Mouse (Mus musculus) gastrocnemius, postnatal 14 days (tissue): ENCODE data around the gene B4galt1. TPM values are rescaled to one million over a fixed set of nuclear protein-coding genes. Genes with fewer than 3 reads are reported as not detected.

Source experiments
- DNase-seq: peaks from one replicate; pipeline ENCODE4 v3.0.0; 2021; ENCODE audit warnings: mixed read lengths
- intact Hi-C: fragments of 180-260 bp; cut with DNase I; formaldehyde crosslinking; loops from one replicate; pipeline ENCODE4 v1.15.1; 2025; ENCODE audit warnings: low total_unique reads
- total RNA-seq, 2 experiments: library from RNA; stranded (reverse); gene quantifications; 2 replicates each; pipeline ENCODE4 v1.2.3; 2021

Gene B4galt1
- total RNA-seq, 2 experiments from 2014 or later, result 36.3 to 38.8 TPM

DNA sequence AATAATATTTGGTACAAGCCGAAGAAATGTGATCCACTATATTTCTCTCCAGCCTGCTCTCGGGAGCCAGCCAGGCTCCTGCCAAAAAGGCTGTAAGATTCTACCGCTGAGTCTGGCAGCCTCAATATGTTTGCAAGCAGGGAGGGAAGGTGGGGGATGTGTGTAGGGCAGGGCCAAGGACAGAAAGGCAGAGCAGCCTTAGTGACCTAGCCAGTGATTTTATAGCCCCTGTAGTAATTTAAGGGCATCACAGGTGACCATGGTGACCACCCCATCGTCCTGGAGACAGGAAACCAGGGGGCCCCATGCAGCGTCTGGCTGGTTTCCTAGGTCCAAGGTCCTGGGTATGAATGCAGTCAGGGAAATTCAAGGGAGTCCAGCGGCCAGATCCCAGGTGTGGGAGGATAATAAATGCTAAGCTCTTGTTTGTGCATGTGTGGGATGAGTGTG lies 20.4 kb upstream of the B4galt1 start:
- intact Hi-C loops, result no loop called here
- DNase-seq, result peak; percentile 68

GRCm38 (mm10) chr4:40873320-40873719 lies 19.5 kb upstream of the B4galt1 start:
- DNase-seq, result no peak
- intact Hi-C loops, result no loop called here

DNA sequence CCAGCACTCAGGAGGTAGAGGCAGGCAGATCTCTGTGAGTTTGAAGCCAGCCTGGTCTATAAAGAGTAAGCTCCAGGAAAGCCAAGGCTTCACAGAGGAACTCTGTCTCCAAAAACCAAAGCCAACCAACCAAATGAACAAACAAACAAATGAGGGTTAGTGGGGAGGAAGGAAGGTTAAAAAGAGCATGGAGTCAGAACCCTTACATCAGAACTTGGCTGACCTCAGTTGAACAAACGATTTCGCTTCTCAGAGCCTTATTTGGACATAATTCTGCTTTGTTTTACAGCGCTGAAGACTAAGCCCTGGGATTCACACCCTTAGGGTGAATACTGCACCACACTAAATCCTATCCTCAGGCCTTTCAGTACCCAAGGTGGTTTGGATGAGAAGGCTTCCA lies 18.3 kb upstream of the B4galt1 start:
- no peak for DNase-seq
- intact Hi-C loops, result no loop called here

- no peak for DNase-seq
- intact Hi-C loops, result no loop called here
These were observed 16.4 kb upstream of the B4galt1 start for GRCm38 (mm10) chr4:40870206-40870605.

DNA sequence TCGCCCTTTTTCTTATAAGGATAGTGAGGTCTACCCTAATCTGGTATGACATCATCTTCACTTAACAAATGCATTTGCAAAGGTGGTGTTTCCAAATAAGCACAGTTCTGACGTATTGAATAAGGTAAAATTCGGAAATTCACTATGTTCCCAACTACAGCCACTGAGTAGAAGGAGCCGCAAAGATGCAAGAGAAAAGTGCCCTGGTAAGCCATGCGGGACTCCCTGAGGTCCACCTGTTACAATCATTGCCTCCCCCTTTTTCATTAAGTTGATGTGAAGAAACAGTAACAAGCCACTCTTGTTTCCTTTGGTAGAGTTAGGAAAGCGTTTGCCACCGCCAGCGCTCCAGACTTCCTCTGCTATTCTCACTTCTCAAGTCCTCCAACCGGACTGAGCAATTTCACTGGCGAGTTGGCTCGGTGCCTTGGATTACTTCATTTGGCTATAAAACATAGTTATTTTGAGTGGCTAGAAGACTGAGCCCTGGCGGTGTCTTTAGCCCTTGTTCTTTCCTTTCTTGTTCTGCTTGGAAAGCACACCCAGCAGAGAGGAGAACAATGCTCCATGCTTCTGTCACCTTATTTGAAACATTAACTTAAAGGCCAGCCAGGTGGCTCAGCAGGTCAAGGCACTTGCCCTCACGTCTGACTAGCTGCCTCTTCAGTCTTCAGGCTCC lies 14.9 kb upstream of the B4galt1 start:
- intact Hi-C loops, result no loop called here
- peak; percentile 85 for DNase-seq

DNA sequence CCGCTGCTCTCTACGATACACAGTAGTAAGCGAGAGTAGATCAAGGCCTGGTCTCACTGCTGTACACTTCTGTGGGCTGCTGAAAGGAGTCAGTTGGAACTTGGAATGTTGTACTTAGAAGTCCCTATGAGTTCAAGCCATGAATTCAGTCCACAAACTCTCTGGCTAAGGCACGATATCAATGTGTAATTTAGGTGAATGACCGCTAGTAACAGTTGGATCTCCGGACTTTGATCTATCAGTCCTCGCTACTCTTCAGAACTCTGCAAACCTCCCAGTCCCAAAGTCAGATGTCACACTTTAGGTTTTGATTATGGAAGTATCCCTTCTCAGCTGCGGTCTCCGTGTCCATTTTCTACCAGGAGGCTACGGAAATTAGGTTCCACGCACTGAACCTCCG lies 10.6 kb upstream of the B4galt1 start:
- DNase-seq, result no peak
- intact Hi-C loops, result no loop called here

DNA sequence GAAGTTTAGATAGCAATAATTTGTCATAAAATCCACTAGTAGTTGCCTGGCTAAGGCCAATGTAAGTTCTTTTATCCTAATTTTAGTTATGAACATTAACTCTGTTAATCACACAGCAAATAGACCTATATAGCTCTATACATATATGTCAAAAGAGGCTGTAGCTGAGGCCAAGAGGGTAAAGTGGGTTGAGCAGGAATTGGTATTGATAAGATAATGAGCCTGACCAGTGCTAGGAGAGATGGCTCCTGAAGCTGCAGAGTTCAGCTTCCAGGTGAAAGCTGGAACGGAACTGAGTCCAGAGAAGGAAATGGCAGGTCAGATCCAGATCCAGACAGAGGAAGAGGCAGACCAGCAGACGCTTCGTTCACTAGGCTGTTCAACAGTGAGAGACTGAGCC lies 9.5 kb upstream of the B4galt1 start:
- intact Hi-C loops, result no loop called here

GRCm38 (mm10) chr4:40861131-40861530 lies 7.3 kb upstream of the B4galt1 start:
- intact Hi-C loops, result no loop called here
- no peak for DNase-seq

More for the DNA sequence above, 9.5 kb upstream of the B4galt1 start:
- DNase-seq, result no peak

DNA sequence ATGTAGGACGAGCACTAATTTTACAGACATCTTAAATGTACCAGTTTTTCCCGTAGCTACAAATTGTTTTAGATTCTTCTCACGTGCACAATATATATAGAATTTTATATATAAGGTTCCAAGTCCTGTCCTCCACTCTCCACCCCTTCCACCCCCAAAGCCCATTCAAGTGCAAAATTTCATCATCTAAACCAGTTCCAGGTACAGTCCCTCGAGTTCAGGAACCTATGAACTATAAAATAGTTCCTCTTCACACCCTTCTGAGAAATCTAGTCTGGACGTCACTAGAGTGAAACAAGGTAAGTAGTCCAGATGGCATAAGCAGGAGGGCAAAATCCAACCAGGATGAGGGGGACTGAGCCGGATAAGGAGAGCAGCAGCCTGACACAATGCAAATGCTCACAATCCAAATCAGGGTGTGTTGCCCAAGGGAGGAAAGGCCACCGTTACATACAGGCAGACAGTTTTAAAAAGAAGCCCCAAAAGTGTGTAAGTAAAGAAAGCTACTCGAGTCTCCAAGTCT lies 4.1 kb upstream of the B4galt1 start:
- intact Hi-C loops, result no loop called here

GRCm38 (mm10) chr4:40856571-40856970 lies 2.8 kb upstream of the B4galt1 start:
- intact Hi-C loops, result no loop called here
- no peak for DNase-seq

More for the DNA sequence above, 4.1 kb upstream of the B4galt1 start:
- no peak for DNase-seq

DNA sequence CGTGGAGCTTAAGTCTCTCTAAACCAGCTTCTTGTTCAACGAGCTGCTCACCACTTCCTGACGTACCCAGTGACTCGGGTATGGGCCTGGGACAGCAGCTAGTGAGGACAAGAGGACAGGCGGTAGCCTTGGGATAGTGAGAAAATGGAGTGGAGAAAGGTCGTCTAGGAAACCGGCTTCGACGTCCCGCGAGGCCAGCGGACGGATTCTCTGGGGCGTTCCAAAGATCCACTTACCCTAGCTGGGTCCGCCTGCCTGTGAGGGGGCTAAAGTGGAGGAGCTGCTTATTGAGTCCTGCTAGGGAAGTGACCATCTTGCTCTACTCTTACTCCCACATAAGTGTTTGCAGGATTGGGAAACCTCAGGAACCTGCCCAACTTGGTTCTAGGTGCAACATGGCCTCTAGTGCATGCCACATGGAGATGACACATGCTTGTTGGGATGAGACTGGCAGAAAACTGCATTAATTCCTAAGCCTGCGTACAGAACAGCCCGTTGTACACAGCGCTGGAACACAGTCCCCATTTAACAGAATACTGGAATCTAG lies 655 bp upstream of the B4galt1 start:
- intact Hi-C loops, result no loop called here

GRCm38 (mm10) chr4:40852861-40853564 lies 792 bp downstream of the B4galt1 start:
- no peak for DNase-seq
- intact Hi-C loops, result no loop called here

More for the DNA sequence above, 655 bp upstream of the B4galt1 start:
- DNase-seq, result peak; percentile 47

DNA sequence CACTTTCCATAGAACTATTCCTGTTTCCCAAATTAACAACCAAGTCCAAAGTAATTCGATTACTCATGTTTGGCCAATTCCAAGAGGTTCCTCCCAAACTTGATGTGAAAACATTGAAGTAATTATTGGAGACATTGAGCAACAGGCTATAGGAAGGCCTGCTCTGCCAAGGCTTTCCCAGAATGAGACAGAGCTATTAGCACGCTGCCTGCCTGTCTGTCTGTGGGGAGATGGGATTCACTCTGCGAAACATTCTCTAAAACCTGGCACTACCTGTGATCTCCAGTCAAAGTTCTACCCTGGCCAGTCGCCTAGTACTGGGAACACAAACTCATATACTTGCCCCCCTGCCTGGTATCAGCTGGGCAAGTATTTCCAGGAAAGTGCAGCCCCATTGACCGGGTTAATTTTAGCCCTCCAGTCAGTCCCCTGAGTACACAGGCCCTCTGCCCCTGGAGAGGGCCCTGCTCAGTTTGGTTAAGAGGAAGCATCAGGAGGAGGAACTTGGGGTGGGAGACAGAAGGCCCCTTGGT lies 1.5 kb downstream of the B4galt1 start:
- peak; percentile 60 for DNase-seq
- intact Hi-C loops, result no loop called here

DNA sequence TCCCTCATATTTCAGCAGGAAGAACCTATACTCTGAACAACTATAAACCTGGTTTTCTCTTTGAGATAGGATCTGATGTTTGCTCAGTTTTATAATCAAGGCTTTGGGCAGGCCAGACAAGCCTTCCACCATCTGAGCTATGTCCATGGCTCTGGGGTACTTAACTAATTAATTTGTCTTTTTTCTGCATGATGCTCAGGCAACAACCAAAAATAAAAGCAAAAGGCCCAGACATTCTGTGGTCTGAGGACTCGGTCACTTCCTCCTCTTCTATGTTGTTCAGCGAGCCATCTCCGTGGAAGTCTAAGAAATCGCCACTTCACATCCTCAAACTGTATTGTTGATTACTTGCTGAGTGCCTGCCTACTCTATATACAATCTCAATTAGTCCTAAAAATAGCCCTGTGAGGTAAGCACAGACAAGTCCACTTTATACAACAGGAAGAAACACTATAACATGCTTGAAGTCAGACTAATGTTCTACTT lies 2.0 kb downstream of the B4galt1 start:
- no peak for DNase-seq
- intact Hi-C loops, result no loop called here

GRCm38 (mm10) chr4:40851031-40851762 lies 2.6 kb downstream of the B4galt1 start:
- DNase-seq, result no peak
- intact Hi-C loops, result no loop called here

- no peak for DNase-seq
- intact Hi-C loops, result no loop called here
These were observed 3.2 kb downstream of the B4galt1 start for GRCm38 (mm10) chr4:40850582-40850981.

- DNase-seq, result no peak
- intact Hi-C loops, result no loop called here
These were observed 4.3 kb downstream of the B4galt1 start for GRCm38 (mm10) chr4:40849518-40849917.

DNA sequence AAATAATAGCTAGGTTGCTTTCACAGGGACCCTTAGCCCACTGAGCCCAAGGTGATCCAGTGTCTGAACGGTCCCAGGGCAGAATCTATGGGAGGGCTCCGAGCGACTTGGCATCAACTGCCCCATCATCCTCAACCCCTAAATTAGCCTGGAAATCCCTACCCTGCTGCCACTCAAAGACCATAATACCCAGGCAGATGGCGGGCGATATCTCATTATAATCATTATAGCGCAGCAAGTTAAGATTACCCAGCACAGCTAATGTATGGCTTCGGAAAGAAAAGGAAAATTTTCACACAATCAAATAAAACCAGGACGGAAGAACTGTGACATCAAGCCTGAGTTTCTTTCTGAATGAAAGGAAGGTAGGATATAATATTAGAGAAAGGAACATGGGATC lies 5.6 kb downstream of the B4galt1 start:
- intact Hi-C loops, result no loop called here
- DNase-seq, result no peak

- no peak for DNase-seq
These were observed 6.6 kb downstream of the B4galt1 start for GRCm38 (mm10) chr4:40847160-40847559.

More at GRCm38 (mm10) chr4:40847160-40847559, 6.6 kb downstream of the B4galt1 start:
- intact Hi-C loops, result no loop called here
